Mouse (Mus musculus) hindbrain, embryonic 10.5 days (tissue): ENCODE data around the gene Dynlrb2. TPM values are rescaled to one million over a fixed set of nuclear protein-coding genes. Genes with fewer than 3 reads are reported as not detected.
A peak's percentile ranks its signal among the peaks of the same experiment; 100 is the strongest.

Experiments
- DNase-seq: peaks from one replicate; pipeline ENCODE4 v3.0.0-alpha.2; 2017; ENCODE audit warnings: low spot score
- H3K27ac ChIP-seq: fragments of 300-500 bp; sonication (generic); 2 replicates; pipeline ENCODE4 v1.5.1; 2016; ENCODE audit warnings: mild to moderate bottlenecking, moderate library complexity
- H3K27me3 ChIP-seq: fragments of 300-500 bp; sonication (generic); 2 replicates; pipeline ENCODE4 v1.6.1; 2016; ENCODE audit warnings: mild to moderate bottlenecking; ENCODE audit not compliant: poor library complexity, insufficient read depth, severe bottlenecking
- H3K36me3 ChIP-seq: fragments of 300-500 bp; sonication (generic); 2 replicates; pipeline ENCODE4 v1.6.1; 2016; ENCODE audit warnings: mild to moderate bottlenecking, moderate library complexity
- H3K4me1 ChIP-seq: fragments of 300-500 bp; sonication (generic); replicated peaks from 2 replicates; pipeline ENCODE4 v1.6.1; 2016; ENCODE audit warnings: mild to moderate bottlenecking
- H3K4me3 ChIP-seq: fragments of 300-500 bp; sonication (generic); 2 replicates; pipeline ENCODE4 v1.5.1; 2016; ENCODE audit warnings: mild to moderate bottlenecking, moderate library complexity
- H3K9me3 ChIP-seq: fragments of 300-500 bp; sonication (generic); 2 replicates; pipeline ENCODE4 v1.6.1; 2016; ENCODE audit warnings: mild to moderate bottlenecking, moderate library complexity
- WGBS: fragments of 180-500 bp; shearing (Covaris S2); methylation state at CpG from one replicate; pipeline ENCODE4 v1.1.7; 2016; 5-methylcytosine and 5-hydroxymethylcytosine counted together
- polyA plus RNA-seq: library from polyadenylated mRNA; unstranded; fragments of >200 nt; fragmentation: Nextera tagmentation; extraction: Ambion mirVana; gene quantifications from 2 replicates; pipeline ENCODE4 v1.2.1, GENCODE M21; 2016

Dynlrb2 gene
- polyA plus RNA-seq, 1 experiment from 2014 or later, result 30.5 TPM

DNA sequence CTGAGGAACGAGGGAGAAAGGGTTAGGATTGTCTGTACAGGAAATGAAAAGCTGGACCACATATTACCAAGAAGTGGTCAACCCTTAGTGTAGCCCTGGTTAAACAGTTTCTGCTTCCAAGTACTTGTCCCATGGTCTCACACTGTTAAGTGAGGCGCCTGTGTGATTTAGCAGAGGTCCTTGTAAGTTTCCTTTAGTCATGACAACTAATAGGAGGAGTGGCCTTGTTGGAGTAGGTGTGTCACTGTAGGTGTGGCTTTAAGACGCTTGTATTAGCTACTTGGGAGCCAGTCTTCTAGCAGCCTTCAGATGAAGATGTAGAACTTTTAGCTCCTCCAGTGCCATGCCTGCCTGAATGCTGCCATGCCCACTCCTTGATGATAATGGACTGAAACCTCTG lies 4.5 kb downstream of the Dynlrb2 start:
- DNase-seq, result no peak
- no peaks in the 10 kb centered on the region for H3K27me3 ChIP-seq
- H3K4me1 ChIP-seq, result peaks cover 12% of the 10 kb centered on the region
- no peak overlapping the region for H3K27ac ChIP-seq
- no peaks in the 10 kb centered on the region for H3K9me3 ChIP-seq
- H3K36me3 ChIP-seq, result no peaks in the 10 kb centered on the region
- WGBS, result 68% methylated on average over 3 of the region's 3 CpGs
- no peak overlapping the region for H3K4me3 ChIP-seq

- Histone ChIP-seq H3K4me3 (no peak overlapping the region), H3K9me3 (peaks cover 12% of the 10 kb centered on the region), H3K4me1 (no peaks in the 10 kb centered on the region), H3K27ac (no peak overlapping the region), H3K27me3 (no peaks in the 10 kb centered on the region), H3K36me3 (no peaks in the 10 kb centered on the region)
- no peak for DNase-seq
- 89% methylated on average over 5 of the region's 5 CpGs for WGBS
Measured at GRCm38 (mm10) chr8:116519676-116520075, 14.9 kb downstream of the Dynlrb2 start.

DNA sequence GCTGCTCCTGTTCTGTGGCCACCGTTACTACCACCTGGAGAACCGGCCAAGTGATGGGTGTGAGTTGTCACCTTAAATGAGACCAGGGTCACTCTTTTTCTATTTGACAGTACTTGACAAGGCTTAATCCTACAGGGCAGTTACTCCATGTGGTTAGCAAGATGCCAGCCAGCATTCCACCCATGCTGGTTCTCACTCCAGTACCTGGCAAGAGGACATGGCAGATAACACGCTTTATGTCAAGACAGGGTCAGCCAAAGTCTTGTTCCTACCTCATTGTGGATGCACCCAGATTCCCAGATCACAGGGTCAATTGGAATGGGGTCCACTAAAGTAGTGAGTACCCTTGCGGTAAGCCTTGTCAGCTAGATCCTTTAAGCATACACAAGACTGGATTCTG lies 16.4 kb downstream of the Dynlrb2 start:
- Histone ChIP-seq H3K9me3 (peaks cover 12% of the 10 kb centered on the region), H3K4me1 (no peaks in the 10 kb centered on the region), H3K36me3 (no peaks in the 10 kb centered on the region), H3K27ac (no peak overlapping the region), H3K4me3 (no peak overlapping the region), H3K27me3 (no peaks in the 10 kb centered on the region)
- no peak for DNase-seq
- WGBS, result 91% methylated on average over 4 of the region's 4 CpGs

DNA sequence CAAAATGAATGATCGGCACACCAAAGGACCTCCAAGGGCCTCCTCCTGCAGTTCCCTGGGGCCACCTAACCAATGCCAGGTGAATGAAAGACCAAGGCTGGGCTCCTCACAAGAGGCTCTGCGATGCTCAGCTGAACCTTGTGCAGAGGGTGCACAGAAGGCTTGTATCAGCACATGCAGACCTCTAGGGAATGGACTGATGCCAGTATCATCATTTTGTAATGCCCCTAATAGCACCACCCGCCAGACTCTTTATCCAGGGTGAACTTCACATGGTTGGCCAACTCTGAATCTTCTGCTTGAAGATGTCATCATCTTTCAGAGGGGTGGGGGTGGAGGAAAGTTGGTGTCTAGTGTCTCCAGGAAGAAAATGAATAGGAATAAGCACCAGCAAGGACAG lies 16.9 kb downstream of the Dynlrb2 start:
- no peak overlapping the region for H3K27ac ChIP-seq
- WGBS, result 87% methylated on average over 3 of the region's 3 CpGs
- H3K4me3 ChIP-seq, result no peak overlapping the region
- DNase-seq, result no peak
- peaks cover 10% of the 10 kb centered on the region for H3K9me3 ChIP-seq
- H3K4me1 ChIP-seq, result no peaks in the 10 kb centered on the region
- H3K27me3 ChIP-seq, result no peaks in the 10 kb centered on the region
- H3K36me3 ChIP-seq, result no peaks in the 10 kb centered on the region

DNA sequence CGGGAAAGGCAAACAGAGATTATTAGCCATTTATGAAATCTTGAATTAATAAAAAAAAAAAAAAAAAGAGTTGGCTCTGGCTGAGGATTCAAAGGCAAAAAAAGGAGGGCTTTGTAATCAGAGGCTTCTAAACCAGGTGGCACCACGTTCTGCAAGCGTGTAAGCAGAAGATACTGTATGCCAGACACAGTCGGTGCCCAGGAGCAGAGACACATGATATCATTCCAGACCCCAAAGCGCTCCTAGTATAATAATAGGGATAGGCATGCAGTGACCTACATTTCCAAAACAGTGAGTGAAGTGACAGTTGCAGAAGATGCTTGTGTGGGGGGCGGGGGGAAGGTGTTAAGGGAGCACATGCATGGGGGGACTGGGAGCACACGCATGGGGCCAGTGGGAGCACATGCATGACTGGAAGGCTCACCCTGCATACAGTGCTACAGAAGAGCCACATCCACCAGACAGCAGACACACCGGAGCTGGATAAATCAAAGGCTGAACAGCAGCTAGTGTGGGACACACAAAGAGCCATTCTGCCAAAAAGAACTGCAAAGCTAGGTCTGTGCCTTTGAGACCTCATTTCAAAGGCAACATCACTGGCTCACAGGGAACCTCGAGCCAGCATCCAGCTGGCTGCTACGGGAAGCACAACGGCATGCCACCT lies 17.5 kb downstream of the Dynlrb2 start:
- 87% methylated on average over 11 of the region's 11 CpGs for WGBS
- DNase-seq, result no peak
- Histone ChIP-seq H3K9me3 (peaks cover 4% of the 10 kb centered on the region), H3K36me3 (no peaks in the 10 kb centered on the region), H3K27me3 (no peaks in the 10 kb centered on the region), H3K27ac (no peak overlapping the region), H3K4me1 (no peaks in the 10 kb centered on the region), H3K4me3 (no peak overlapping the region)

DNA sequence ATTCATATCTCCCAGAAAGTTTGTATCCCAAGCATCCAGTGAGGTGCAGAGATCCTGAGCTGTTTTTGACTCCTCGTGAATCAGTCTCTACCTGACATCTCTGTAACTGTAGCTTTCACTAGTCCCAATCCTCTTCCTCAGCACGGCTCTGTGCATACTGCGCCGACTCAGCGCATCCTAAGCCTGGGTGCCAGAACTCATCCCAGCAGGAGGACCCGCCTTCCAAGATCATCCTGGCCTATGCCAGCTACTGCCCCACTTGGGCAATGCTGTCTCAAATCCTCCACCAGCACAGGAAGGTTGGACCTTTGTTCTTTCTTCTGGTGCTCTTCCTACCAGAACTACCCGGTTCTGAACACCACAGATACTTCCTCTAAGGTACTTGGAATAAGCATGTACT lies 20.1 kb downstream of the Dynlrb2 start:
- DNase-seq, result no peak
- Histone ChIP-seq H3K27ac (no peak overlapping the region), H3K27me3 (no peaks in the 10 kb centered on the region), H3K4me1 (no peaks in the 10 kb centered on the region), H3K9me3 (no peaks in the 10 kb centered on the region), H3K36me3 (no peaks in the 10 kb centered on the region), H3K4me3 (no peak overlapping the region)
- 88% methylated on average over 7 of the region's 7 CpGs for WGBS

DNA sequence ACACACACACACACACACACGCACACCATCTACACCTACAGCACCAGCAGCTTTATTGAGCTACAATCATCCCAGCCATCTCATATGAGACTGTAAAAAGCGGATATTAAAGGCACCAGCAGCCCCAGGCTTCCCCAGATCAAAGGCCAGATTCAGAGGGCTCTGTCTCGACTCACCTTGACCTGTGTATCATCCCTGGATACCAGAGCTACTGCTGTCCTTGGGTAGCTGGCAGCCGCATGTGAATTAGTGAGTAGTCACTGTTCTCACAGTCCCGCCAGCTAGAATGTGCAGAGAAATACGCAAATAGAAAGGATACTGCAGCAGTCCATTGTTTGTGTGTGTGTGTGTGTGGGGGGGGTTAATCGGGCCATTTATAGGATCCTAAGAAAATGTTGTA lies 24.0 kb downstream of the Dynlrb2 start:
- DNase-seq, result no peak
- Histone ChIP-seq H3K4me3 (no peak overlapping the region), H3K27ac (no peak overlapping the region), H3K9me3 (no peaks in the 10 kb centered on the region), H3K27me3 (no peaks in the 10 kb centered on the region), H3K36me3 (no peaks in the 10 kb centered on the region), H3K4me1 (no peaks in the 10 kb centered on the region)
- whole genome bisulfite sequencing, result 83% methylated on average over 7 of the region's 7 CpGs

DNA sequence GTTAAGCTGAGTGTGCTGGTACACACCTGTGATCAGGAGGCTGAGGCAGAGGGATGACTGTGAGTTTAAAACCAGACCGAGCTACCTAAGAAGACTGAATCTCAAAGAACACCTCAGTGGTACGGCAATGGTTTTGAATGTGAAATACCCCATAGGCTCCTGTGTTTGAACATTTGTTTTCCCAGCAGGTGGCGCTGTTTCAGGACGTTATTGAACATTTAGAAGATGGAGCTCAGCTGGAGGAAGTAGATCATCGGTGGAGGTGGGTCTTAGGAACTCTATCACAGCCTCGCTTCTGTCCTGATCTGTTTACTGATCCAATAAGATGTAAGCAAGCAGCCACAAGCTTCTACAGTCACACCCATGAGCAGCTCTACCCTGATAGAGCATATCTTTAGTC lies 28.3 kb downstream of the Dynlrb2 start:
- WGBS, result 79% methylated on average over 6 of the region's 6 CpGs
- no peaks in the 10 kb centered on the region for H3K27me3 ChIP-seq
- no peaks in the 10 kb centered on the region for H3K4me1 ChIP-seq
- H3K36me3 ChIP-seq, result no peaks in the 10 kb centered on the region
- DNase-seq, result no peak
- no peaks in the 10 kb centered on the region for H3K9me3 ChIP-seq
- H3K4me3 ChIP-seq, result no peak overlapping the region
- H3K27ac ChIP-seq, result no peak overlapping the region

DNA sequence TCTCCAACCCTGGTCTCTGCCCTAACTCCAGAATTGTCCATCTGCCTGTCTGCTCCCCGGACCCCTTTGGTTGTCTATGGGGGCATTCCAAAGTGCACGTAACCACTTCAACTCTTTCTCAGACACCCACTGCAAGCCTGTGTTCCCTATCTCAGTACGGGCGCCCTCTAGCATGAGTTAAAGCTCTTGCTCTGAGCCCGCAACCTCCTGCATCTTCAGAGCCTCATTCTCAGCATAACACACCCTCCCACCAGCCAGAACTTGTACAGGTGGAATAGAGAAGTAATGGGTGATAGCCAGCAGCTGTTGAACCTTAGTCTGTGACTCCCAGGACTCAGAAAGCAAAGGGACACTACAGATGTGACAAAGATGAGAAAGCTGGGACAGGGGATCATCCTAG lies 32.0 kb downstream of the Dynlrb2 start:
- WGBS, result 79% methylated on average over 5 of the region's 5 CpGs

GRCm38 (mm10) chr8:116538763-116539162 lies 34.0 kb downstream of the Dynlrb2 start:
- WGBS, result 56% methylated on average over 7 of the region's 7 CpGs
- DNase-seq, result peak; percentile 5
- no peaks in the 10 kb centered on the region for H3K9me3 ChIP-seq

More for the DNA sequence above, 32.0 kb downstream of the Dynlrb2 start:
- H3K4me3 ChIP-seq, result no peak overlapping the region
- H3K9me3 ChIP-seq, result no peaks in the 10 kb centered on the region
- no peaks in the 10 kb centered on the region for H3K36me3 ChIP-seq
- H3K27ac ChIP-seq, result no peak overlapping the region
- DNase-seq, result no peak
- no peaks in the 10 kb centered on the region for H3K27me3 ChIP-seq
- H3K4me1 ChIP-seq, result no peaks in the 10 kb centered on the region

DNA sequence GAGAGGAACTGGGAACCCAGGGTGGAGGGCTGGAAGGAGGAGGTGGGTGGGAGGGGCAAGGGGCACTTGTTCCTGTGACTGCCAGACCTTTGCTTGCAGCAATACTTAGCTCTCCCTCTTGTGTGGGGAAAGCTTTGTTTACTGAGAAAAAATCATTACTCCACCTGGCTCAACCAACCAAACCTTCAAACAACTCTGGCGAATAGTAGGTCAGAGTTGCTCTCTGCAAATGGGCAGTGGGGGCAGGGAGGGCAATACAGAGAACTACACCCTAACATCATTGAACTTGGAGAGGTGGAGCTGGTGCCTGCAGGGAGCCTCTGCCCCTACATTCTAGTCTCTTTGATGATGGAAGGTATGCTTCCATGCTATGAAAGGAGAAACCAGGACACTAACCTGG lies 35.4 kb downstream of the Dynlrb2 start:
- 90% methylated on average over 1 of the region's 1 CpGs for WGBS
- DNase-seq, result no peak

More at GRCm38 (mm10) chr8:116538763-116539162, 34.0 kb downstream of the Dynlrb2 start:
- H3K4me1 ChIP-seq, result no peaks in the 10 kb centered on the region
- H3K36me3 ChIP-seq, result no peaks in the 10 kb centered on the region
- H3K4me3 ChIP-seq, result no peak overlapping the region
- no peak overlapping the region for H3K27ac ChIP-seq
- no peaks in the 10 kb centered on the region for H3K27me3 ChIP-seq

GRCm38 (mm10) chr8:116542842-116543241 lies 38.1 kb downstream of the Dynlrb2 start:
- 87% methylated on average over 5 of the region's 5 CpGs for WGBS
- Histone ChIP-seq H3K36me3 (no peaks in the 10 kb centered on the region), H3K27ac (no peak overlapping the region), H3K4me1 (no peaks in the 10 kb centered on the region), H3K27me3 (no peaks in the 10 kb centered on the region), H3K4me3 (no peak overlapping the region), H3K9me3 (no peaks in the 10 kb centered on the region)
- DNase-seq, result no peak

More for the DNA sequence above, 35.4 kb downstream of the Dynlrb2 start:
- no peak overlapping the region for H3K27ac ChIP-seq
- no peaks in the 10 kb centered on the region for H3K36me3 ChIP-seq
- no peak overlapping the region for H3K4me3 ChIP-seq
- H3K27me3 ChIP-seq, result no peaks in the 10 kb centered on the region
- H3K4me1 ChIP-seq, result no peaks in the 10 kb centered on the region
- no peaks in the 10 kb centered on the region for H3K9me3 ChIP-seq

GRCm38 (mm10) chr8:116543366-116543765 lies 38.6 kb downstream of the Dynlrb2 start:
- no peak overlapping the region for H3K4me3 ChIP-seq
- 69% methylated on average over 1 of the region's 1 CpGs for WGBS
- no peaks in the 10 kb centered on the region for H3K27me3 ChIP-seq
- H3K27ac ChIP-seq, result no peak overlapping the region
- H3K4me1 ChIP-seq, result no peaks in the 10 kb centered on the region
- H3K36me3 ChIP-seq, result no peaks in the 10 kb centered on the region
- H3K9me3 ChIP-seq, result no peaks in the 10 kb centered on the region
- no peak for DNase-seq

- H3K36me3 ChIP-seq, result no peaks in the 10 kb centered on the region
- 93% methylated on average over 6 of the region's 6 CpGs for WGBS
- H3K4me3 ChIP-seq, result no peak overlapping the region
- no peaks in the 10 kb centered on the region for H3K4me1 ChIP-seq
- H3K9me3 ChIP-seq, result no peaks in the 10 kb centered on the region
- no peak for DNase-seq
- no peak overlapping the region for H3K27ac ChIP-seq
- no peaks in the 10 kb centered on the region for H3K27me3 ChIP-seq
Measured at GRCm38 (mm10) chr8:116552255-116552654, 47.5 kb downstream of the Dynlrb2 start.
